Mouse (Mus musculus) adrenal gland, postnatal 4 days (tissue): ENCODE measurements around the gene Scd1. TPM values are rescaled to one million over a fixed set of nuclear protein-coding genes. Genes with fewer than 3 reads are reported as not detected.
"Not testable (repeated sequence)": the region's sequence is repeated elsewhere in the genome, so short reads cannot be mapped to it uniquely, and the experiment has no call there.

Experiments
- DNase-seq, 2 experiments: peaks; one replicate each; pipeline ENCODE4 v3.0.0; 2021 to 2022; ENCODE audit warnings: low spot score in 2 of 2, mixed read lengths in 2 of 2
- total RNA-seq, 2 experiments: library from RNA; stranded (reverse); gene quantifications; 2 replicates each; pipeline ENCODE4 v1.2.3; 2021

Scd1 gene
- total RNA-seq, 2 experiments from 2014 or later: 121 to 159 TPM

- DNase-seq: no peak
Measured at GRCm38 (mm10) chr19:44369371-44369770, 38.3 kb downstream of the Scd1 start.

DNA sequence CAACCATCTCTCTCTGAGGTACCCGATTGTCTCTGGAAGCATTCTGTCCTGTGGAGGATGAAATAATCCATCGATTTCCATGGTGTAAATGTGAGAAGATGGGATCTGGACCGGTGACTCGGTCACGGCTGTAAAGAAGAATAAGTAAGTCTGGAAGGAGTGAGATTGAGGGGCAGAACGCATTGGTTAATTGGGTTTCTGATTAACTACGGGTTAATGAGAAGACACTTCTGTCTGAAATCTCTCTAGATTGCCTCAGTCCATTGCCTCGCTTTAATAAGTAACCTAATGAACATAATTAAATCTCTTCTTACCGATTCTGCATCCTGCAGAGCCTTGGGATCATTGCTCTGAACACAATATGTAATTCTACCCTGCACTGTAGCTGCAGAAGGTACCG is 40.6 kb downstream of the Scd1 start:
- DNase-seq: not testable (repeated sequence)

- DNase-seq: no peak
Measured at GRCm38 (mm10) chr19:44365733-44366132, 41.9 kb downstream of the Scd1 start.

DNA sequence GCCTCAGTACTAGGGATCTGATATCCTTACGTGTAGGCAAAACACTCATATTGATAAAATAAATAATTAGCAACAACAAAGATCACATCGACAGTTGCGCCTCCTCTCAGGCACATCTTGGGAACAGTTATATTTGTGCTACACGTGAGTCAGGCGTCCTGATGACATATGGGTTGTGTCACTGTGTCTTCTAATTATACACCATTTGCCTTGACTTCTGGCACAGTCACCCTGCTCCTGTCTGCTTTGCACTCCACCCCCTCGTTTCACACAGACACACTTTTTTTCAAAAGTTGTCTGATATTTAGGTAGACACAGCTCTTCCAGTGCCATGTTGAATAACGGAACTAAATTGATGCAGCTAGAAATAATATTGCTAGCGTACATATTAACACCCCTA is 43.6 kb downstream of the Scd1 start:
- no peak for DNase-seq

DNA sequence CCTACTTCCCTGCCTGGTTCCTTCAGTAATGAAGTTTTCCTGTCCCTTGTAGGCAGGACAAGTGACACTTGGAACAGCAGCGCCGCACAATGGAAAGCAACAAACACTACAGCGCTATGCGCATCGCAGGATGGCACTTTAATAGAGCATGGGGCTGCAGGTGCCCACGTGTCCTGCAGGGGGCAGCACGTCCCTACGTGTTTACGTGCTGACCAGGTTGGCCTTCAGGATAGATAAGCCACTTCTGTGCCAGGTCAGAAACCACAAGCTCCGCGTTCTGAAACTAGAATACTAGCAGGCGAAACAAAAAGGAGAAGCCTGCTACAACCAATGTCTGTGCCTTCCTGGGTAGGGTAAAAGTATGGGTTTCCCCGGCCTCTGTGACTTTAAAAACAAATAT is 44.1 kb downstream of the Scd1 start:
- peak; percentile 50 to 69 for DNase-seq

DNA sequence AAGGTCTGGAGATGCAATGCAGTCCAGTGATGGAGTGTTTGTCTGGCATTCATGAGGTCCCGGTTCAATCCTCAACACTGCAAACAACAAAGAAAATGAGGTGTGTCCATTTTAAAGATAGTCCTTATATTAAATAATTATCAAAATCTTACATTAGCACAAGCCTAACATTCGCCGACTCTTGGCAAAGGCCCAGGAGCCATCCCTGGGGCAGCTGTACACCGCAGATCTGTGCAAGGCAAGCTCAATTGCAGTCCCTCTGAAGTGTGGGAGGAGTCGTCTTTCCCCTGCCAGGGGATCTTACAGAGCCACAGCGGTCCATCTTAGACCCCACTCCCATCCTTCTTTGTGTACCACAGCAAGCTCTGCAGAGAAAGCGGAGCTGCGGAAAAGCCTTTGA is 49.0 kb downstream of the Scd1 start:
- no peak for DNase-seq

- no peak for DNase-seq
Measured at GRCm38 (mm10) chr19:44351756-44352155, 55.9 kb downstream of the Scd1 start.

GRCm38 (mm10) chr19:44349689-44350088 is 58.0 kb downstream of the Scd1 start:
- no peak for DNase-seq

Other genes with a start within 250 kb of the Scd1 start
- under 1 TPM in 1 of 2 experiments, not detected in 1; 0.08 TPM for gene Pkd2l1, start 215.4 kb downstream of the Scd1 start, total RNA-seq
- under 1 TPM; 0.17 to 0.68 TPM for gene Scd3, start 204.6 kb downstream of the Scd1 start, total RNA-seq
- gene Scd2, start 114.2 kb downstream of the Scd1 start, total RNA-seq: 100 to 1,000 TPM; 412 to 445 TPM
- 1 to 10 TPM; 2.0 to 2.2 TPM for gene Scd4, start 74.8 kb downstream of the Scd1 start, total RNA-seq
- gene Wnt8b, start 85.6 kb upstream of the Scd1 start, total RNA-seq: under 1 TPM; 0.08 to 0.14 TPM
- gene Sec31b, start 138.0 kb upstream of the Scd1 start, total RNA-seq: 1 to 10 TPM; 4.5 to 5.8 TPM
- gene Gm20538, start 145.0 kb upstream of the Scd1 start, total RNA-seq: not detected
- 100 to 1,000 TPM; 411 to 441 TPM for gene Ndufb8, start 147.6 kb upstream of the Scd1 start, total RNA-seq
- 10 to 100 TPM; 45.1 to 45.5 TPM for gene Hif1an, start 155.0 kb upstream of the Scd1 start, total RNA-seq